Mouse (Mus musculus): ENCODE measurements around the gene 9430038I01Rik. TPM values are rescaled to one million over a fixed set of nuclear protein-coding genes. Genes with fewer than 3 reads are reported as not detected.

Gene 9430038I01Rik
- 12.3 TPM for polyA plus RNA-seq (2014; fragmentation: Illumina TruSeq; extraction: RNeasy Lipid Tissue Mini Kit (QIAGEN cat#74804); ENCODE audit: low read depth, low replicate concordance)

GRCm38 (mm10) chr7:137410337-137411197, at the start of gene 9430038I01Rik:
9430038I01Rik (minus strand) TSS chr7:137410762.

DNA sequence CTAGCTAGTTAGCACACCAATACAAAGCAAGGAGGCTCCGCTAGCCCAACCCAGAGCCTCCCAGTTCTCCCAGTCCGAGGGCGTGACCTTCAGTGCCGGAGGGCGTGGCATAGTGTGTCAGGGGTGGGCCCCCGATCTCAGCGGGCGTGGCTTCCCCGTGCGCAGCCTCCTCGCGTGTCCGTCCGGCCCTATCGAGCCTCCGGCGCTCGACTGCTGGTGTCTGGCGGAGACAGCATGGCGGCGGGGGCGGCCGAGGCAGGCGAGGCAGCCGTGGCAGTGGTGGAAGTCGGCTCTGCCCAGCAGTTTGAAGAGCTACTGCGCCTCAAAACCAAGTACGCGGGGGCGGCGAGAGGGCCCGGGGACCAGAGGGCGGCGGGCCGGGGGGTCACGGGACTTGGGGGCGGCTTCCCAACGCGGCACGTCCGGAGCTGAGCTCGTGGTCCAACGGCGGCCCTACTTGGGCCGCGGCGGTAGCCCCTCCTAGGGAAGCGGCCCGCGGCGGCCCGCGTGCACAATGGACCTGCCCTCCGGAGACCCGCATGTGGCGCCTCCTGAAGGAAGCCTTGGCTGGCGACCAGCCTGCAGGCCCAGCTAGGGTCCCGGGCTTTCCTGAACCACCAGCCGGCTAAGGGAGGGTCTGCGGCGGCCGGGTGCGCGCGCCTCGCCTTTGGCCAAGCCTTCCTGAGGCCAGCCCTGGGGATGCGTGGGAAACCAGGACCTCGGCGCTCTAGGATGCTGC, 27.0 kb upstream of the 9430038I01Rik start, which contains the start of gene Glrx3:
Glrx3 (plus strand) TSS at position 175 of the 739 bp plus-strand sequence.

Other genes starting within 250 kb of the 9430038I01Rik start
- 2.4 TPM for gene Ebf3, start 96.3 kb downstream of the 9430038I01Rik start, polyA plus RNA-seq (2014; fragmentation: Illumina TruSeq; extraction: RNeasy Lipid Tissue Mini Kit (QIAGEN cat#74804); ENCODE audit: low read depth, low replicate concordance)
- 175 TPM for gene Glrx3, start 26.9 kb upstream of the 9430038I01Rik start, polyA plus RNA-seq (2014; fragmentation: Illumina TruSeq; extraction: RNeasy Lipid Tissue Mini Kit (QIAGEN cat#74804); ENCODE audit: low read depth, low replicate concordance)

Data from sigmoid colon, adult 10 weeks (tissue).